30 mouse cellular contexts compared by ENCODE assay signal in genomic region chr13:114189441-114189840, GRCm38 (mm10).
A peak's percentile ranks its signal among the peaks of the same experiment; 100 is the strongest.
DNase-seq lines count a peak whose midpoint lies in the region; ATAC-seq lines count a peak whose summit lies in the region.
"Had no signal": no experiment of that assay in that cellular context is flagged by ENCODE, and none has a peak within 500 bp of the region (broad histone marks: within the 10 kb centered on the region; RNA-seq: fewer than 3 reads in every experiment).

No protein-coding gene starts in this region.

- no peaks in the 10 kb centered on the region for H3K27me3 ChIP-seq in midbrain, embryonic 16.5 days (ENCODE audit: control insufficient read depth, insufficient read depth, low read depth, low read length)
- H3K27me3 ChIP-seq: hindbrain, embryonic 15.5 days; limb, embryonic 15.5 days; liver, embryonic 13.5 days; megakaryocyte, embryonic 14.5 days; midbrain, embryonic 12.5 days; Patski had no signal

- H3K4me1 ChIP-seq in midbrain, embryonic 16.5 days (ENCODE audit: control insufficient read depth, insufficient read depth, low read length), result no peaks in the 10 kb centered on the region
- H3K4me1 ChIP-seq: hindbrain, embryonic 15.5 days; limb, embryonic 15.5 days; liver, embryonic 13.5 days; megakaryocyte, embryonic 14.5 days; midbrain, embryonic 12.5 days had no signal

- H3K9ac ChIP-seq in midbrain, embryonic 16.5 days (ENCODE audit: low read depth, low read length), result no peak overlapping the region
- H3K9ac ChIP-seq: hindbrain, embryonic 15.5 days; limb, embryonic 15.5 days; liver, embryonic 13.5 days; midbrain, embryonic 12.5 days had no signal

- H3K9me3 ChIP-seq in midbrain, embryonic 16.5 days (replicated peaks; ENCODE audit: control insufficient read depth, low read length, poor library complexity, severe bottlenecking), result no peaks in the 10 kb centered on the region
- H3K9me3 ChIP-seq: G1E; hindbrain, embryonic 15.5 days; limb, embryonic 10.5 days; limb, embryonic 15.5 days; liver, embryonic 13.5 days; midbrain, embryonic 12.5 days had no signal

- WGBS in midbrain, embryonic 16.5 days, result 57% methylated on average over 6 of the region's 6 CpGs

- peak; percentile 1 to 12 for DNase-seq in spleen, postnatal 36 days (ENCODE audit: low spot score in 2 of 2)
- no peak for DNase-seq in spleen, postnatal 10 days (ENCODE audit: low spot score in 2 of 2)
- peak; percentile 42 for DNase-seq in naive thymus-derived CD4-positive, alpha-beta T cell, adult 2 months (ENCODE audit: low read depth)
- DNase-seq in thymus, postnatal 14 days, result peak; percentile 72
- no peak for DNase-seq in cerebellum, postnatal 14 days
- no peak for DNase-seq in heart, adult 8-10 months (ENCODE audit: low spot score)
- DNase-seq: adrenal gland, postnatal 36 days; cerebellum, adult 2 months; cerebellum, postnatal 36 days; gastrocnemius, postnatal 14 days; kidney, adult 9 months; kidney, postnatal 10 days; layer of hippocampus, adult 9-11 months; liver, embryonic 13.5 days; lung, adult 18-20 months; lung, postnatal 4 days; retina, postnatal 1 day; right cerebral cortex, postnatal 14 days had no signal

- H3K4me2 ChIP-seq in midbrain, embryonic 16.5 days (ENCODE audit: low read length), result no peak overlapping the region
- H3K4me2 ChIP-seq: heart, embryonic 11.5 days; hindbrain, embryonic 15.5 days; limb, embryonic 15.5 days; liver, embryonic 13.5 days; midbrain, embryonic 12.5 days had no signal

- ATAC-seq in midbrain, embryonic 16.5 days, result no peak
- ATAC-seq: forebrain, embryonic 14.5 days; intestine, postnatal 0 days; lung, postnatal 0 days; Patski had no signal

- no peaks in the 10 kb centered on the region for H3K36me3 ChIP-seq in midbrain, embryonic 16.5 days (ENCODE audit: control insufficient read depth, insufficient read depth, low read length)
- H3K36me3 ChIP-seq: G1E; hindbrain, embryonic 15.5 days; limb, embryonic 10.5 days; limb, embryonic 15.5 days; liver, embryonic 13.5 days; midbrain, embryonic 12.5 days had no signal

- no peak overlapping the region for H3K4me3 ChIP-seq in midbrain, embryonic 16.5 days (ENCODE audit: low read depth, low read length)
- H3K4me3 ChIP-seq: hindbrain, embryonic 15.5 days; limb, embryonic 10.5 days; limb, embryonic 15.5 days; liver, embryonic 13.5 days; megakaryocyte, embryonic 14.5 days; midbrain, embryonic 12.5 days had no signal

- H3K27ac ChIP-seq in midbrain, embryonic 16.5 days (ENCODE audit: low read length), result no peak overlapping the region
- H3K27ac ChIP-seq: hindbrain, embryonic 15.5 days; limb, embryonic 10.5 days; limb, embryonic 15.5 days; liver, embryonic 13.5 days; midbrain, embryonic 12.5 days had no signal

Comparison
In these comparisons a context has a peak if more than half of its experiments do, and no peak if none do; other contexts are left out.
1. DNase-seq: peak in spleen, postnatal 36 days (2 of 2), naive thymus-derived CD4-positive, alpha-beta T cell, adult 2 months (single experiment) and thymus, postnatal 14 days (single experiment); none in spleen, postnatal 10 days (0 of 2), cerebellum, postnatal 14 days (0 of 2) and heart, adult 8-10 months (single experiment).